Mouse (Mus musculus) thymus, adult 2 months (tissue): Measurements from ENCODE around the gene Frmpd4.

Experiments used
- CTCF ChIP-seq: fragments of 200-500 bp; IDR thresholded peaks from 2 replicates; pipeline ENCODE4 v1.5.1; 2012; ENCODE audit warnings: mild to moderate bottlenecking, control low read depth, low read length, moderate library complexity, borderline replicate concordance; ENCODE audit not compliant: control insufficient read depth, poor library complexity, insufficient read depth; ENCODE audit errors: extremely low read depth
- POLR2A ChIP-seq: fragments of 200-500 bp; IDR thresholded peaks from 2 replicates; pipeline ENCODE4 v1.6.1; 2012; ENCODE audit warnings: mild to moderate bottlenecking, low read length, control low read depth, moderate library complexity; ENCODE audit not compliant: control insufficient read depth, poor library complexity, insufficient read depth; ENCODE audit errors: extremely low read depth

- TF ChIP-seq CTCF (no peak), POLR2A (no peak)
Observed at GRCm38 (mm10) chrX:168207034-168207433, 370.0 kb downstream of the Frmpd4 start.
